Mouse (Mus musculus) hindbrain, embryonic 14.5 days (tissue): ENCODE results near the gene Slc2a8. TPM values are rescaled to one million over a fixed set of nuclear protein-coding genes. Genes with fewer than 3 reads are reported as not detected.

Experiments
- ATAC-seq: fragments of 200-750 bp; cut with Nextera tagmentation; 2 replicates; pipeline ENCODE4 v1.8.0; 2017; ENCODE audit warnings: moderate number of reproducible peaks, mild to moderate bottlenecking, moderate TSS enrichment, moderate library complexity; ENCODE audit not compliant: low FRiP score
- DNase-seq: peaks from one replicate; pipeline ENCODE4 v3.0.0-alpha.2; 2015; ENCODE audit warnings: low spot score
- H3K27ac ChIP-seq: fragments of 300-500 bp; sonication (generic); 2 replicates; pipeline ENCODE4 v1.5.1; 2014; ENCODE audit warnings: mild to moderate bottlenecking, moderate library complexity
- H3K27me3 ChIP-seq: fragments of 300-500 bp; sonication (generic); 2 replicates; pipeline ENCODE4 v1.6.1; 2014; ENCODE audit warnings: mild to moderate bottlenecking, low read length, mixed read lengths; ENCODE audit not compliant: control insufficient read depth, insufficient read depth
- H3K36me3 ChIP-seq: fragments of 300-500 bp; sonication (generic); replicated peaks from 2 replicates; pipeline ENCODE4 v1.6.1; 2014; ENCODE audit not compliant: control insufficient read depth, insufficient read depth
- H3K4me1 ChIP-seq: fragments of 300-500 bp; sonication (generic); replicated peaks from 2 replicates; pipeline ENCODE4 v1.6.1; 2014; ENCODE audit warnings: antibody characterized with exemption, low read length, mixed read lengths; ENCODE audit not compliant: control insufficient read depth, insufficient read depth
- H3K4me2 ChIP-seq: fragments of 300-500 bp; sonication (generic); replicated peaks from 2 replicates; pipeline ENCODE4 v1.6.1; 2014; ENCODE audit warnings: mild to moderate bottlenecking, moderate library complexity
- H3K4me3 ChIP-seq: fragments of 300-500 bp; sonication (generic); replicated peaks from 2 replicates; pipeline ENCODE4 v1.5.1; 2014; ENCODE audit warnings: mild to moderate bottlenecking, low read length
- H3K9ac ChIP-seq: fragments of 300-500 bp; sonication (generic); 2 replicates; pipeline ENCODE4 v1.6.1; 2014
- H3K9me3 ChIP-seq: fragments of 300-500 bp; sonication (generic); 2 replicates; pipeline ENCODE4 v1.6.1; 2016; ENCODE audit warnings: low read length; ENCODE audit not compliant: control insufficient read depth
- WGBS: fragments of 180-500 bp; shearing (Covaris S2); extraction: QIAGEN DNeasy Blood & Tissue Kit; methylation state at CpG from one replicate; pipeline ENCODE4 v1.1.7; 2014; 5-methylcytosine and 5-hydroxymethylcytosine counted together
- polyA plus RNA-seq: library from polyadenylated mRNA; unstranded; fragments of >200 nt; fragmentation: Nextera tagmentation; extraction: Ambion mirVana; gene quantifications from 2 replicates; pipeline ENCODE4 v1.2.1, GENCODE M21; 2014

Gene Slc2a8
- polyA plus RNA-seq, 1 experiment from 2014 or later = 17.4 TPM

- 66% methylated on average over 8 of the region's 8 CpGs for WGBS
- DNase-seq (no peak), ATAC-seq (no peak)
- Histone ChIP-seq H3K36me3 (peaks cover 55% of the 10 kb centered on the region), H3K27ac (no peak overlapping the region), H3K4me3 (no peak overlapping the region), H3K4me2 (no peak overlapping the region), H3K9me3 (no peaks in the 10 kb centered on the region), H3K27me3 (no peaks in the 10 kb centered on the region), H3K9ac (no peak overlapping the region), H3K4me1 (peaks cover 11% of the 10 kb centered on the region)
These were observed 24.5 kb downstream of the Slc2a8 start for GRCm38 (mm10) chr2:32957344-32957743.

- Histone ChIP-seq H3K27ac (no peak overlapping the region), H3K9me3 (no peaks in the 10 kb centered on the region), H3K4me3 (no peak overlapping the region), H3K36me3 (peaks cover 82% of the 10 kb centered on the region), H3K4me2 (no peak overlapping the region), H3K27me3 (no peaks in the 10 kb centered on the region), H3K4me1 (no peaks in the 10 kb centered on the region), H3K9ac (no peak overlapping the region)
- 94% methylated on average over 2 of the region's 2 CpGs for WGBS
- DNase-seq (no peak), ATAC-seq (no peak)
These were observed 27.3 kb downstream of the Slc2a8 start for GRCm38 (mm10) chr2:32954581-32954980.

GRCm38 (mm10) chr2:32947454-32947853, 34.4 kb downstream of the Slc2a8 start:
- H3K27ac ChIP-seq = no peak overlapping the region
- H3K27me3 ChIP-seq = no peaks in the 10 kb centered on the region
- ATAC-seq (no peak), DNase-seq (no peak)
- no peaks in the 10 kb centered on the region for H3K9me3 ChIP-seq
- H3K4me2 ChIP-seq = no peak overlapping the region
- no peak overlapping the region for H3K9ac ChIP-seq
- H3K4me1 ChIP-seq = no peaks in the 10 kb centered on the region
- no peak overlapping the region for H3K4me3 ChIP-seq
- H3K36me3 ChIP-seq = peaks cover 89% of the 10 kb centered on the region
- WGBS = 88% methylated on average over 11 of the region's 11 CpGs

GRCm38 (mm10) chr2:32940483-32940882, 41.4 kb downstream of the Slc2a8 start:
- Histone ChIP-seq H3K4me2 (no peak overlapping the region), H3K36me3 (peaks cover 79% of the 10 kb centered on the region), H3K27ac (no peak overlapping the region), H3K4me3 (no peak overlapping the region), H3K4me1 (no peaks in the 10 kb centered on the region), H3K9ac (no peak overlapping the region), H3K9me3 (no peaks in the 10 kb centered on the region), H3K27me3 (no peaks in the 10 kb centered on the region)
- DNase-seq (no peak), ATAC-seq (no peak)
- 94% methylated on average over 4 of the region's 4 CpGs for WGBS

- peak; percentile 58 for DNase-seq
- peaks cover 79% of the 10 kb centered on the region for H3K36me3 ChIP-seq
- no peaks in the 10 kb centered on the region for H3K27me3 ChIP-seq
- H3K4me1 ChIP-seq = no peaks in the 10 kb centered on the region
- no peak overlapping the region for H3K9ac ChIP-seq
- ATAC-seq = no peak
- no peak overlapping the region for H3K4me2 ChIP-seq
- H3K9me3 ChIP-seq = no peaks in the 10 kb centered on the region
- no peak overlapping the region for H3K27ac ChIP-seq
- WGBS = 65% methylated on average over 5 of the region's 5 CpGs
- H3K4me3 ChIP-seq = no peak overlapping the region
These were observed 42.5 kb downstream of the Slc2a8 start for GRCm38 (mm10) chr2:32939418-32939817.

GRCm38 (mm10) chr2:32938741-32939140, 43.1 kb downstream of the Slc2a8 start:
- ATAC-seq = no peak
- no peak overlapping the region for H3K27ac ChIP-seq
- H3K27me3 ChIP-seq = no peaks in the 10 kb centered on the region
- DNase-seq = no peak
- no peak overlapping the region for H3K9ac ChIP-seq
- H3K4me1 ChIP-seq = no peaks in the 10 kb centered on the region
- H3K4me2 ChIP-seq = no peak overlapping the region
- peaks cover 78% of the 10 kb centered on the region for H3K36me3 ChIP-seq
- H3K4me3 ChIP-seq = no peak overlapping the region
- WGBS = 99% methylated on average over 5 of the region's 5 CpGs
- no peaks in the 10 kb centered on the region for H3K9me3 ChIP-seq

- peaks cover 73% of the 10 kb centered on the region for H3K36me3 ChIP-seq
- no peak overlapping the region for H3K27ac ChIP-seq
- ATAC-seq (no peak), DNase-seq (no peak)
- 81% methylated on average over 7 of the region's 7 CpGs for WGBS
- no peaks in the 10 kb centered on the region for H3K27me3 ChIP-seq
- no peaks in the 10 kb centered on the region for H3K4me1 ChIP-seq
- no peak overlapping the region for H3K4me2 ChIP-seq
- H3K9me3 ChIP-seq = no peaks in the 10 kb centered on the region
- no peak overlapping the region for H3K4me3 ChIP-seq
- no peak overlapping the region for H3K9ac ChIP-seq
These were observed 50.2 kb downstream of the Slc2a8 start for GRCm38 (mm10) chr2:32931730-32932129.

- H3K27me3 ChIP-seq = no peaks in the 10 kb centered on the region
- H3K4me1 ChIP-seq = no peaks in the 10 kb centered on the region
- H3K9ac ChIP-seq = no peak overlapping the region
- no peak overlapping the region for H3K4me3 ChIP-seq
- WGBS = 88% methylated on average over 19 of the region's 19 CpGs
- no peak overlapping the region for H3K27ac ChIP-seq
- H3K36me3 ChIP-seq = peaks cover 70% of the 10 kb centered on the region
- ATAC-seq (no peak), DNase-seq (no peak)
- no peak overlapping the region for H3K4me2 ChIP-seq
- H3K9me3 ChIP-seq = no peaks in the 10 kb centered on the region
These were observed 52.7 kb downstream of the Slc2a8 start for GRCm38 (mm10) chr2:32928947-32929829.

GRCm38 (mm10) chr2:32928235-32928946, 53.5 kb downstream of the Slc2a8 start:
- no peaks in the 10 kb centered on the region for H3K4me1 ChIP-seq
- H3K4me3 ChIP-seq = no peak overlapping the region
- H3K36me3 ChIP-seq = peaks cover 70% of the 10 kb centered on the region
- no peak overlapping the region for H3K9ac ChIP-seq
- no peaks in the 10 kb centered on the region for H3K27me3 ChIP-seq
- H3K9me3 ChIP-seq = no peaks in the 10 kb centered on the region
- DNase-seq (peak; percentile 60), ATAC-seq (peak; percentile 74; the same call in 1 of the 2 replicates)
- 35% methylated on average over 10 of the region's 10 CpGs for WGBS
- H3K4me2 ChIP-seq = no peak overlapping the region
- no peak overlapping the region for H3K27ac ChIP-seq
